Mouse (Mus musculus): ENCODE results near the gene Gm21988. TPM values are rescaled to one million over a fixed set of nuclear protein-coding genes. Genes with fewer than 3 reads are reported as not detected.

The Gm21988 gene
- polyA plus RNA-seq, 1 experiment from 2014 or later: 15.9 TPM

DNA sequence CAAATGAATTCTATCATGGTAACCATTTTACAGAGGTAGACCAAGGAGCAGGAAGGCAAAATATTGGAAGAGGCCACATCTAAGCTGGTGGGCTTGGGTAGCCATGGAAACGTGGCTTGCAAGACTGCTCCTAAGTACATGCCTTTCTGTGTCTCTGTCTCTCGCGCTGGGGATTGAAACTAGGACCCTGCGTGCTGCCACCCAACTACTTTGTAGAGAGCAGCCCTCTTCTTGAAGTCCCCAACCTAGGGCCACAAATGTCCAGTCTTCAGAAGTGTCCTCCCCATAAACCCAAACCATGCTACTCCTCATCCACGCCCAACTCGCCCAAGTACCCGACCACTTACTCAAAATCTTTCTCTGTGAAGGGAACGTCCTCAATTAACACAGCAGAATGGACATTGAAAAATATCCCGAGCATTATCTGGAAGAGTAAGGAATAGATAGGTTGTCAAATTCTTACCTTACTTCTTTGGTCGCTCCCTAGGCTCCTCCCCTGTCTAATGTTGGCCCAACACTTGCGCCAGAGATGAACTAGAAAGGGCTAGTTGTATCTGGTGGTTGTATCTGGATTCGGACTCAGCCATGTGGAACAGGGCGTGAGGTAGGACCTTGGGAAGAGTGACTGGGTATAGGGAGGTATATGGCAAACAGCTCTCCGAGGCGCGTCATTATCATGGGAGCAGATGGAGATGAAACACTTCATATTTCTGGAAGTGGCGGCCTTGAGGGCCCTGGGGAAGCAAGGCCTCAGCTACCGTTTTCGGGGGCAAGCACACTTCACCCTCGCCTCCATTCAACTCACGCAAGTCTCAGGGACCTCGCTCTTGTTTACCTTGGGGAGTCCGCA lies 814 bp downstream of the Gm21988 start:
- Histone ChIP-seq H3K4me2 (ENCODE audit: low read length) (peak overlapping the region; percentile 93), H3K27me3 (ENCODE audit: insufficient read depth, low read length) (no peaks in the 10 kb centered on the region), H3K9me3 (replicated peaks; ENCODE audit: low read length) (no peaks in the 10 kb centered on the region), H3K4me1 (replicated peaks; ENCODE audit: insufficient read depth, low read length) (peaks cover 19% of the 10 kb centered on the region), H3K27ac (peak overlapping the region; percentile 95), H3K36me3 (ENCODE audit: insufficient read depth, low read length) (peaks cover 10% of the 10 kb centered on the region; the same call in 1 of the 2 replicates), H3K4me3 (replicated peaks; ENCODE audit: low read depth, low read length) (peak overlapping the region; percentile 71), H3K9ac (ENCODE audit: low read depth, low read length) (peak overlapping the region; percentile 73)
- TF ChIP-seq CTCF (IDR thresholded peaks at IDR 0.05; ENCODE audit: low read depth): no peak
- ATAC-seq (replicated peaks; ENCODE audit: low FRiP score, low read depth) (peak; percentile 8; the same call in 1 of the 2 replicates), DNase-seq (ENCODE audit: low spot score) (no peak)
- WGBS: 15% methylated on average over 23 of the region's 23 CpGs

DNA sequence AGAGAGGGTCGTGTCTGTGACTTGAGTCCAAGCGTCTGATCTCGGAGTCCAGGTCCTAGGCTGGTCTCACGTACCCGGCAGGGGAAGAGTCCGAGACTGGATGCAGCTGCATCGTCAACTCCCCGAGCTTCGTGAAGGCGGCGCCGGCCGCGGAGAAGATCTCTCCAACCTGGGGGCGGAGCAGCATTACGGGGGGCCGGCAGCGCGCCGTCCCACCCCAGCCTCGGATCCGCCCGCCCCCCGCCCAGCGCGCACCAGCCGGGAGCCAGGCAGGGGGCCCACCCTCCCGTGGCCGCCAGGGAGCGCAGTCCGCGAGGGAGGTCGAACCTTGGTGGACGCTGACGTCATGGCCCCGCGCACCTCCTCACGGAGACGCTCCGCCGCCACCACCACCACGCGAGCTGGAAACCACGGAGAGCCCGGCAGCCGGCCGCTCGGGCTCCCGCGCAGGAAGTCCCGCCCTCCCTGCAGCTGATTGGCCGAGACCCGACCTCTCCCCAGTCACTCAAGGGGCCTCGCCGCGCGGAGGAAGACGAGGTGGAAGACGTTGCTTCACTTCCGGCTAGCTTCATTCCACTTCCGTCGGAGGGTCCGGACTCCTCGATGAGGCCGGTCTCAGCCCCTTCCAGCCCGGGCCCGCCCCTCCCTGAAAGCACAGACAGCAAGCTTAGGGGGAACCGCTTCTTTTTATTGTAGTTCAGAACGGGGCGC lies 2.0 kb downstream of the Gm21988 start, which contains the start of gene 0610010K14Rik:
Gene 0610010K14Rik (minus strand): TSS at position 458 of the 711 bp plus-strand sequence.
- under 1% methylated on average over 59 of the region's 70 CpGs for WGBS
- peak within 1 kb of the TSS; percentile 95 for H3K27ac ChIP-seq
- H3K4me1 ChIP-seq (replicated peaks; ENCODE audit: insufficient read depth, low read length): peaks cover 19% of the 10 kb centered on the region

DNA sequence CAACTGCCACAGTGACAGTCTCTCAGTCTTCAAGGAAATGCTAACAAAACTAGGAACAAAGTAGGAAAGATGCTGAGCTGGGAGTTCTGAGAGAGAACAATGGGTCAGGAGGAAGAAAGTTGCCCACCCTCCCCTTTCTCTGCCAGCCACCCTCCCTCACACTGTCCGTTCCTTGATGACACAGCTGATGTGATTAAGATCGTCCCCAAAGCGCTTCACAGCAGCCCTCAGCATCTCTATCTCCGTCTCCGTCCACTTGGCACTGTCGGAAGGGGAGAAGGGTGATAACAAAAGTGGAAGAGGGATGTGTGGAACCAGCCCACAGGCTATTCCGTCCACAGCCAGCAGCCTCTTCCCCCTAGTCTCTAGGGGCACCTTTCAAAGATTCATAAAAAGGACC lies 2.9 kb downstream of the Gm21988 start:
- DNase-seq (ENCODE audit: low spot score) (no peak), ATAC-seq (replicated peaks; ENCODE audit: low FRiP score, low read depth) (no peak)
- no peak for TF ChIP-seq CTCF (IDR thresholded peaks at IDR 0.05; ENCODE audit: low read depth)
- Histone ChIP-seq H3K27me3 (ENCODE audit: insufficient read depth, low read length) (no peaks in the 10 kb centered on the region), H3K36me3 (ENCODE audit: insufficient read depth, low read length) (peaks cover 10% of the 10 kb centered on the region; the same call in 1 of the 2 replicates), H3K9ac (ENCODE audit: low read depth, low read length) (peak overlapping the region; percentile 73; the same call in 1 of the 2 replicates), H3K4me2 (ENCODE audit: low read length) (peak overlapping the region; percentile 93), H3K4me3 (replicated peaks; ENCODE audit: low read depth, low read length) (peak overlapping the region; percentile 71), H3K4me1 (replicated peaks; ENCODE audit: insufficient read depth, low read length) (peaks cover 19% of the 10 kb centered on the region), H3K27ac (peak overlapping the region; percentile 95), H3K9me3 (replicated peaks; ENCODE audit: low read length) (no peaks in the 10 kb centered on the region)
- 36% methylated on average over 7 of the region's 7 CpGs for WGBS

More for the DNA sequence above, 2.0 kb downstream of the Gm21988 start, which contains the start of gene 0610010K14Rik:
- TF ChIP-seq CTCF (IDR thresholded peaks at IDR 0.05; ENCODE audit: low read depth): peak; percentile 71
- Histone ChIP-seq H3K9me3 (replicated peaks; ENCODE audit: low read length) (no peaks in the 10 kb centered on the region), H3K9ac (ENCODE audit: low read depth, low read length) (peak within 1 kb of the TSS; percentile 73), H3K36me3 (ENCODE audit: insufficient read depth, low read length) (peaks cover 10% of the 10 kb centered on the region; the same call in 1 of the 2 replicates), H3K27me3 (ENCODE audit: insufficient read depth, low read length) (no peaks in the 10 kb centered on the region), H3K4me2 (ENCODE audit: low read length) (peak within 1 kb of the TSS; percentile 93), H3K4me3 (replicated peaks; ENCODE audit: low read depth, low read length) (peak within 1 kb of the TSS; percentile 71)
- peak; percentile 91 for ATAC-seq (replicated peaks; ENCODE audit: low FRiP score, low read depth)
- DNase-seq (ENCODE audit: low spot score): peak; percentile 97

DNA sequence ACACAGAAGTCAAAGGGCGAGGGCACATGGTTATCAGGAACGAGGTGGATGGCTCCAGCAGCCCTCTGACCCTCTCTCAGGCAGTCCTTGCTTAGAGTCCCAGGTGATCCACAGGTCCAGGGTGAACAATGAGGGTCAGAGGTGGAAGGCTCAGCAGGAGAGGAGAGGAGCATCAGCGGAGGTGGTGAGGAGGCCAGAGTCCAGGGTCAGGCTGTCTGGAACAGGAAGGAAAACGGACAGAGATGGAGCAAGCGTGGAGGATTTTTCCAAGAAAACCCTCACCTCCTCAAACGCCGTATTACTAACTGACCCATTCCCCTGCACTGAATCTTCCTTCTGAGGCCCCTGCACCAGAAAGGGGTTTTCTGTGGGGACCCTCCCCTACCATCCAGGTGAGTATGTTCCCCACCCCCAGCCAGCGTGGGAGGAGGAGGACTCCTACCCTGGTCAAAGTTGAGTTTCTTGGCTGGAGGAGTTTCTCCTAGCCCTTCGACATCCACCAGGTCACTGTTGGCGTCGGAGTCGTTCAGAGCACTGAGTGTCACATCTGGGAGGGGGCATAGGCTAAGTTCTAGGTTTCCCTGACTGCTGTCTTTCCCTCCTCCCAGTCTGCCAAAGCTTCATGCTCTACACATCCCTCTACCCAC lies 4.3 kb downstream of the Gm21988 start:
- WGBS: 84% methylated on average over 12 of the region's 12 CpGs
- Histone ChIP-seq H3K4me3 (replicated peaks; ENCODE audit: low read depth, low read length) (no peak overlapping the region), H3K36me3 (ENCODE audit: insufficient read depth, low read length) (peaks cover 10% of the 10 kb centered on the region; the same call in 1 of the 2 replicates), H3K27ac (no peak overlapping the region), H3K27me3 (ENCODE audit: insufficient read depth, low read length) (no peaks in the 10 kb centered on the region), H3K9ac (ENCODE audit: low read depth, low read length) (no peak overlapping the region), H3K4me2 (ENCODE audit: low read length) (no peak overlapping the region), H3K9me3 (replicated peaks; ENCODE audit: low read length) (no peaks in the 10 kb centered on the region), H3K4me1 (replicated peaks; ENCODE audit: insufficient read depth, low read length) (peaks cover 19% of the 10 kb centered on the region)
- DNase-seq (ENCODE audit: low spot score) (no peak), ATAC-seq (replicated peaks; ENCODE audit: low FRiP score, low read depth) (no peak)
- no peak for TF ChIP-seq CTCF (IDR thresholded peaks at IDR 0.05; ENCODE audit: low read depth)

DNA sequence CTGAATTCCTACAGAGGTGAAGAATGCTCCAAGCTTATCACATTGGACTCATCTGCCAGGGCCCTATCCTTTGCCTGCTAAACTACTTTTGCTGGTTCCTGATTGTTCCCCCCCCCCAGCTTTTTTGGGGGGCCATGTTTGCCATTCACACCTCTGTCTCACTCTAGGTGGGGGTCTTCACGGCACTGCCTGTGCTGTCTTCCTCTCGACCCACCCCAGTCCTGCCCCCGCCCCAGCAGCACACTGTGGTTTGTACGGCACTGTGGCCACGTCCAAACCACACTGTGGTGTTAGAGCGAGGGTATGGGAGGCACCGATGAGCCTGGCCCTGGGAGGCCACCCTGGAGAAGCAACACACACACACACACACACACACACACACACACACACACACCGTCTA lies 5.1 kb downstream of the Gm21988 start:
- H3K27ac ChIP-seq: no peak overlapping the region; the same call in 1 of the 2 replicates
- TF ChIP-seq CTCF (IDR thresholded peaks at IDR 0.05; ENCODE audit: low read depth): no peak
- peaks cover 10% of the 10 kb centered on the region; the same call in 1 of the 2 replicates for H3K36me3 ChIP-seq (ENCODE audit: insufficient read depth, low read length)
- ATAC-seq (replicated peaks; ENCODE audit: low FRiP score, low read depth) (no peak), DNase-seq (ENCODE audit: low spot score) (no peak)
- peaks cover 19% of the 10 kb centered on the region for H3K4me1 ChIP-seq (replicated peaks; ENCODE audit: insufficient read depth, low read length)
- H3K9me3 ChIP-seq (replicated peaks; ENCODE audit: low read length): no peaks in the 10 kb centered on the region
- H3K4me2 ChIP-seq (ENCODE audit: low read length): 0 out of 2 replicates have a peak overlapping the region, but pooled peaks have one; percentile 67
- H3K9ac ChIP-seq (ENCODE audit: low read depth, low read length): no peak overlapping the region
- WGBS: 93% methylated on average over 8 of the region's 8 CpGs
- no peak overlapping the region for H3K4me3 ChIP-seq (replicated peaks; ENCODE audit: low read depth, low read length)
- peaks cover 4% of the 10 kb centered on the region; the same call in 1 of the 2 replicates for H3K27me3 ChIP-seq (ENCODE audit: insufficient read depth, low read length)
